Mouse (Mus musculus): ENCODE measurements around the gene Zfp74. TPM values are rescaled to one million over a fixed set of nuclear protein-coding genes. Genes with fewer than 3 reads are reported as not detected.

The Zfp74 gene
- polyA plus RNA-seq (2012; rRNA removed), result 7.9 and 8.3 TPM in 2 replicates

DNA sequence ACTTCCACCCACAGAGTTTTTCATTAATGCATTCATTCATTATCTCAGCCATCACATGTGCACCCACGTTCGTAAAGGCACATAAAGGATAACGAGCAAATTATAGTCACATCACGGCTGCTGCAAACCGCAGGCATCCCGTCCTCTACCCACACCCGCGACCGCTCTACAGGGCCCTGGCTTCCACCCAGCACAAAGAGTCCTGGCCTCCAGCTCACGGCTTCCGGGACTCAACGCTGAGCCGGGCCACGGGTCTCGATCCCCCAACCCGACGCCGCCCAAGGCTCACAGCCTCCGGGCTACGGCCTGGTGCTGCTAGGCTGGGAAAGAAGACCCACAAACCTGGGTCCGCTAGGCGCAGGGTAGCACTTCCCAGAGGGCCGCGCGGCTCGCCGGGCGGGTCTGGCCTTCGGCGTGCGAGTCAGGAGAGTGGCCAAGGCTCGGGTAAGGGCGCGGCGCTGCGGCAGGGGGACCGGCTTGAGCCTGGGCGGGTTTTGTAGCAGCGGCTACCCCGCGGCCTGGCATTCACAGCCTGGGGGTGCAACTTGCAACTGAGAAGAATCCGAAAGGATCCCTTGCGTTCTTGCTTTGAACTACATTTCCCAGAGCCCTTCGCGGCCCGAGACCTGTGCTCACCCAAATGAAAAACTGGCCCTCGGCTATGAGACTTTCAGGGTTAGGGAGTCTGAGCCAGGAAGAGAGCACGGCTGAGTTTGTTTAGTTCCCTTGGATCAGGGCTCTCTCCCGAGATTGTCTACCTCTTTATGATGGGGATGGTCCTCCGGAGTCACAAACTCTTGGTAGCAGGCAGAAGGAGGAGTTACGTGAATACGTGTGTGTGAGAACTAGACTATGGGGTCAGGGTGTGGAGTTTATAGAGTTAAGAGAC is at the start of gene Zfp74:
TSS of gene Zfp74 (minus strand) at position 577 of the 889 bp plus-strand sequence.
- under 1% methylated on average over 52 of the region's 52 CpGs for WGBS
- Histone ChIP-seq H3K4me1 (ENCODE audit: control insufficient read depth, insufficient read depth, low read length) (no peaks in the 10 kb centered on the region; the same call in 1 of the 2 replicates), H3K4me3 (replicated peaks; ENCODE audit: extremely low read depth, low read depth, low read length) (peak within 1 kb of the TSS; percentile 80)
- TF ChIP-seq POLR2A (IDR thresholded peaks at IDR 0.05; ENCODE audit: borderline replicate concordance, extremely low read depth, low read depth, low read length) (peak; percentile 28; the same call in 1 of the 2 replicates), CTCF (IDR thresholded peaks at IDR 0.05; ENCODE audit: insufficient read depth, low read length) (no peak)
- peak; percentile 74 for DNase-seq

- Histone ChIP-seq H3K4me1 (ENCODE audit: control insufficient read depth, insufficient read depth, low read length) (no peaks in the 10 kb centered on the region), H3K4me3 (replicated peaks; ENCODE audit: extremely low read depth, low read depth, low read length) (no peak overlapping the region)
- no peak for DNase-seq
- 69% methylated on average over 5 of the region's 5 CpGs for WGBS
- TF ChIP-seq CTCF (IDR thresholded peaks at IDR 0.05; ENCODE audit: insufficient read depth, low read length), result no peak
- TF ChIP-seq POLR2A (IDR thresholded peaks at IDR 0.05; ENCODE audit: borderline replicate concordance, extremely low read depth, low read depth, low read length), result no peak
Observed at GRCm38 (mm10) chr7:30000601-30001000, 46.7 kb upstream of the Zfp74 start.

DNA sequence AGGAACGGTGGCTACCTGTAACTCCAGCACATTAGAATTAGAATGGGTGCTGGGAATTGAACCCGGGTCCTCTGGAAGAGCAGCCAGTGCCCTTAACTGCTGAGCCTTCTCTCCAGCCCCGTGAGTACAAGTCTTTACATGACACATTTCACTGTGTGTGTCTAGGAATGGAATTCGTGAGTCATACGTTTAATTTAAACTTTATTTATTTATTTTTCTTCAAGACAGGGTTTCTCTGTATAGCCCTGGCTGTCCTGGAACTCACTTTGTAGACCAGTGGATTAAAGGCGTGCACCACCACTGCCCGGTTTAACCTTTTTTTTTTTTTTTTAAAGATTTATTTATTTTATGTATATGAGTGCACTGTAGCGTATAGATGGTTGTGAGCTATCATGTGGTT is 41.2 kb upstream of the Zfp74 start:
- no peak for DNase-seq
- no peak for TF ChIP-seq POLR2A (IDR thresholded peaks at IDR 0.05; ENCODE audit: borderline replicate concordance, extremely low read depth, low read depth, low read length)
- 82% methylated on average over 8 of the region's 8 CpGs for WGBS
- Histone ChIP-seq H3K4me3 (replicated peaks; ENCODE audit: extremely low read depth, low read depth, low read length) (no peak overlapping the region), H3K4me1 (ENCODE audit: control insufficient read depth, insufficient read depth, low read length) (no peaks in the 10 kb centered on the region)

DNA sequence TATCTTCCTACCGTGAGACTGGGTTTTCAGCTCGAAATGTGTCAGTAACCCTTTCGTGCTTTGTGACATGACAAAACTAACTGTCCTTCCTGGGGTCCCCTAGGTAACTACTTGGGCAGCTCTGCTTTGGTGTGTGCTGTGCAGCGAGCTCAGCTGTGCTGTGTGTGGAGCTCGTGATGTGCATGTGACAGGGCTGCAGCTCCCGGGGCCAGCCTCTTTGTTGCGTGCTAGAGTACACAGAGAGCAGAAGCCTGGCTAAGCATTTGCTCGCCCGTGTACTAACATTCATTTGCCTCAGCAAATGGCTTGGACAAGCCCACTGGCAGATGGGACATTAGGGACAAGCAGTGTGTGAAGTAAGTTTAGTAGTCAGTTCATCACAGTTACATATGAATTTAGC is 39.5 kb upstream of the Zfp74 start:
- Histone ChIP-seq H3K4me3 (replicated peaks; ENCODE audit: extremely low read depth, low read depth, low read length) (no peak overlapping the region), H3K4me1 (ENCODE audit: control insufficient read depth, insufficient read depth, low read length) (no peaks in the 10 kb centered on the region)
- DNase-seq, result no peak
- TF ChIP-seq CTCF (IDR thresholded peaks at IDR 0.05; ENCODE audit: insufficient read depth, low read length) (no peak), POLR2A (IDR thresholded peaks at IDR 0.05; ENCODE audit: borderline replicate concordance, extremely low read depth, low read depth, low read length) (no peak)
- 97% methylated on average over 9 of the region's 9 CpGs for WGBS

GRCm38 (mm10) chr7:29992698-29993097 is 38.8 kb upstream of the Zfp74 start:
- Histone ChIP-seq H3K4me1 (ENCODE audit: control insufficient read depth, insufficient read depth, low read length) (no peaks in the 10 kb centered on the region), H3K4me3 (replicated peaks; ENCODE audit: extremely low read depth, low read depth, low read length) (no peak overlapping the region)
- no peak for DNase-seq
- no peak for TF ChIP-seq CTCF (IDR thresholded peaks at IDR 0.05; ENCODE audit: insufficient read depth, low read length)
- no peak for TF ChIP-seq POLR2A (IDR thresholded peaks at IDR 0.05; ENCODE audit: borderline replicate concordance, extremely low read depth, low read depth, low read length)
- WGBS, result 95% methylated on average over 8 of the region's 8 CpGs

DNA sequence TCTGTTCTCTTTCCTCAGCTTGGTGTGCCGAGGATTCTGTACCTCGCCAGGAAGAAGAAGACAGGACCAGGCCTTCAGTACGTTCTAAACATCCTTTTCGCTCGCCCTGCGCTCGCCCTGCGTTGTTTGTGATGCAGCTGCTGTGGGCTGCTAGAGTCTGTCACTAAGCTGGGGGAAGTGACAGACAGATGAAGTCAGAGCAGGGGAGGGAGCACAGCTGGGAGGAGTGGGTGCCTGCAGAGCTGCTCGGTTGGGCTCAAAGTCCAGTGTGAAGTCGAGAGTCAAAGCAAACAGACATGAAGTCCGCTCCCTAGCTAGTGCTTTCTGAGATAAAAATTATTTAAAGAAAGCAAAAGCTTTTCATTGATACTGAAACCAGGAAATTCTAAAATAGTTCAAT is 35.1 kb upstream of the Zfp74 start:
- DNase-seq, result no peak
- Histone ChIP-seq H3K4me3 (replicated peaks; ENCODE audit: extremely low read depth, low read depth, low read length) (no peak overlapping the region), H3K4me1 (ENCODE audit: control insufficient read depth, insufficient read depth, low read length) (no peaks in the 10 kb centered on the region)
- TF ChIP-seq CTCF (IDR thresholded peaks at IDR 0.05; ENCODE audit: insufficient read depth, low read length) (no peak), POLR2A (IDR thresholded peaks at IDR 0.05; ENCODE audit: borderline replicate concordance, extremely low read depth, low read depth, low read length) (no peak)
- 80% methylated on average over 11 of the region's 11 CpGs for WGBS

- H3K4me3 ChIP-seq (replicated peaks; ENCODE audit: extremely low read depth, low read depth, low read length), result no peak overlapping the region
- TF ChIP-seq CTCF (IDR thresholded peaks at IDR 0.05; ENCODE audit: insufficient read depth, low read length) (no peak), POLR2A (IDR thresholded peaks at IDR 0.05; ENCODE audit: borderline replicate concordance, extremely low read depth, low read depth, low read length) (no peak)
- no peaks in the 10 kb centered on the region for H3K4me1 ChIP-seq (ENCODE audit: control insufficient read depth, insufficient read depth, low read length)
- 81% methylated on average over 5 of the region's 5 CpGs for WGBS
- no peak for DNase-seq
Observed at GRCm38 (mm10) chr7:29987551-29987950, 33.7 kb upstream of the Zfp74 start.

- no peak for DNase-seq
- Histone ChIP-seq H3K4me1 (ENCODE audit: control insufficient read depth, insufficient read depth, low read length) (no peaks in the 10 kb centered on the region), H3K4me3 (replicated peaks; ENCODE audit: extremely low read depth, low read depth, low read length) (no peak overlapping the region)
- 78% methylated on average over 8 of the region's 8 CpGs for WGBS
- no peak for TF ChIP-seq POLR2A (IDR thresholded peaks at IDR 0.05; ENCODE audit: borderline replicate concordance, extremely low read depth, low read depth, low read length)
- TF ChIP-seq CTCF (IDR thresholded peaks at IDR 0.05; ENCODE audit: insufficient read depth, low read length), result no peak
Observed at GRCm38 (mm10) chr7:29986101-29986500, 32.2 kb upstream of the Zfp74 start.

DNA sequence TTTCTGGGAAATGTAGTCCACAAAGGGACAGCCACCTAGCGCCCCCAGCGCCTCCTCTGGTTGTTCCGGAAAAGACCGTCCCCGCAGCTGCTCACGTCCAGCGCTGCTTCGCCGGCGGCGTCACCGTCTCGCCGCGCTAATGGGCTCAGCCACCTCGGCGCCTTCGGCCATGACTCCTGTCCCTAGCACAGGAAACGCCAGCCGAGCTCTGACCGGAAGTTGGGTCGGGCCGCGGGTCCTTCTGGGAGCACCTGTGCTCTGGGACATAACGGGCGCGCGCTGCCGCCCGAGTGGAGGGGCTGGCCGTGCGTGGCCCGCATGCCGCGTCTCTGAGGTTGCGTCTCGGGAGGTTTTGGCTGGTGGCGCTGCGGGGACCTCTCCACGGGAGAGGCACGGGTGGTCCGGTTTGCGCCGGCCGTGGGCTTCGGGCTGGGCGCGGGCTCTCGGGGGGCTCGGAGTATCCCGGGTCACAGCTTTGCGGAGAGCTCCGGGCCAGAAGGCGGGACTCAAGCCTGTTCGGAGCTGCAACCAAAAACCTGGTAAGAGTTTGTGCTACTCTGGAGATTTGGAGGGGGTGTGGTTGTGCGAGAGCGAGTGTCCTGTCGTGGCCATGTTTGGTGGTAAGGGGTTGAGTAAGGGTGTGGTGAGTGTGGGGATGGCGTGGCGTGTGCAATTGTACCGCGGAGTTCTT is 29.9 kb upstream of the Zfp74 start, which contains the start of gene Zfp568:
TSS of gene Zfp568 (plus strand) at position 266 of the 691 bp plus-strand sequence.
- H3K4me3 ChIP-seq (replicated peaks; ENCODE audit: extremely low read depth, low read depth, low read length), result peak within 1 kb of the TSS; percentile 75
- under 1% methylated on average over 62 of the region's 62 CpGs for WGBS
- no peaks in the 10 kb centered on the region for H3K4me1 ChIP-seq (ENCODE audit: control insufficient read depth, insufficient read depth, low read length)
- DNase-seq, result peak; percentile 89
- peak; percentile 36 for TF ChIP-seq CTCF (IDR thresholded peaks at IDR 0.05; ENCODE audit: insufficient read depth, low read length)
- TF ChIP-seq POLR2A (IDR thresholded peaks at IDR 0.05; ENCODE audit: borderline replicate concordance, extremely low read depth, low read depth, low read length), result peak; percentile 96
